Mouse (Mus musculus) embryonic fibroblast, embryonic 13.5 days (primary cell): Measurements from ENCODE around the gene Zranb3.

ENCODE experiments used
- CTCF ChIP-seq: IDR thresholded peaks from 2 replicates; pipeline ENCODE4 v1.5.1; 2011; ENCODE audit warnings: mild to moderate bottlenecking, control low read depth, low read length, moderate library complexity, borderline replicate concordance; ENCODE audit not compliant: insufficient read depth
- POLR2A ChIP-seq: IDR thresholded peaks from 2 replicates; pipeline ENCODE4 v1.6.1; 2011; ENCODE audit warnings: low read depth, mild to moderate bottlenecking, control low read depth, low read length, moderate library complexity

DNA sequence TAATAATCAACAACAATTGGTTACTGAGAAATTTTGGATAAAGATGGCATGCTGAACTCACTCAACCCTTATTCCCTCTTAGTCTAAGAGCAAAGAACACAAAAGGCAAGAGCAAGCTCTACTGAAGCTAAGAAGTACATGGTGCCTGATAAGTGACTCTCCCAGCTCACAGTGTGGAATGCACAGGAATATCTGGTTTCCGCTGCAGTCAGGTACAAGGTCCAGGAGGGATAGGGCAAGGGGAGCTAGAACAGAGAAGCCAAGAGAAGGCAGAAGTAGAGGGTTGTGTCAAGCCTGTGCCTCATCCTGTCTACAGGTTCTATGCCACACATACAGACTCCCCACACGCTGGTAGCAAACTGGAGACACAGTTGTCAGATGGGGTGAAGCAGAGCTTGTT lies 100.7 kb downstream of the Zranb3 start:
- TF ChIP-seq CTCF (no peak), POLR2A (no peak)
